Mouse (Mus musculus) adrenal gland, postnatal 14 days (tissue): ENCODE data around the gene Tbcd. TPM values are rescaled to one million over a fixed set of nuclear protein-coding genes. Genes with fewer than 3 reads are reported as not detected.

Experiments used
- DNase-seq: peaks from one replicate; pipeline ENCODE4 v3.0.0; 2021; ENCODE audit warnings: mixed read lengths
- total RNA-seq: library from RNA; stranded (reverse); gene quantifications from 2 replicates; pipeline ENCODE4 v1.2.3, GENCODE M21; 2021

The Tbcd gene
- total RNA-seq, 1 experiment from 2014 or later: 31.6 TPM

DNA sequence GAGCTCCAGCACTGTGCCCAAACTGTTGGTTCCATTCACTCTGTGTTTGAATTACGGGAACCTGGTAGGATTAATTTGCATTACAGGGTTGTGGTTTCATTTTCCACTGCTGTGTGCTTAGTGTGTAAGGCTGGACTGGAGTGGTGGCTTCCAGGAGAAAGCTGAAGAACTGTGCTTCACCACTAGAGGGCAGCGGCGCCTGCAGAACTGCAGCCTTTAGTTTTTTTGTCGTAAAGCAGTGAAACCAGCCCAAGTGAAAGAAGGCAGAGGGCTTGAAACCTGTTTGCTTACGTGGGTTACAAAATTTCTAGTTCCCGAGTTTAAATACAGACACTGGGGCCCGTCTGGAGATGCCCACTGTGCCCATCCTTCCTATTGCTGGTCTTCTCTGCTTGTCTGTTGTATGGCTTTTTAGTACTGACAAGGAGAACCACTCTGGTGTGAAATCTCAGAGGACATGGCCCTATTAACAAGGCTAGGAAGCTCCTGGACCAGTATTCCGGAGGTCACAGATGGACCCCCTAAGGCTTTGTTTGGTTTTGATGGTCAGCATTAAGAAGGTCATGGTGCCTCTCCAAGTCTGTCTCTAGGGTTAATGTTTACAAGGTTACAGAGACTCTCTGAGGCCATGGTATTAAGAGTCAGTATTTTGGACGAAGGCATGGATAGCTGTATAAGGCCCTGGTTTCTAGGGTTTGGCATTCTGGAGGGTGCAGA is 24.1 kb downstream of the Tbcd start:
- peak; percentile 87 for DNase-seq

DNA sequence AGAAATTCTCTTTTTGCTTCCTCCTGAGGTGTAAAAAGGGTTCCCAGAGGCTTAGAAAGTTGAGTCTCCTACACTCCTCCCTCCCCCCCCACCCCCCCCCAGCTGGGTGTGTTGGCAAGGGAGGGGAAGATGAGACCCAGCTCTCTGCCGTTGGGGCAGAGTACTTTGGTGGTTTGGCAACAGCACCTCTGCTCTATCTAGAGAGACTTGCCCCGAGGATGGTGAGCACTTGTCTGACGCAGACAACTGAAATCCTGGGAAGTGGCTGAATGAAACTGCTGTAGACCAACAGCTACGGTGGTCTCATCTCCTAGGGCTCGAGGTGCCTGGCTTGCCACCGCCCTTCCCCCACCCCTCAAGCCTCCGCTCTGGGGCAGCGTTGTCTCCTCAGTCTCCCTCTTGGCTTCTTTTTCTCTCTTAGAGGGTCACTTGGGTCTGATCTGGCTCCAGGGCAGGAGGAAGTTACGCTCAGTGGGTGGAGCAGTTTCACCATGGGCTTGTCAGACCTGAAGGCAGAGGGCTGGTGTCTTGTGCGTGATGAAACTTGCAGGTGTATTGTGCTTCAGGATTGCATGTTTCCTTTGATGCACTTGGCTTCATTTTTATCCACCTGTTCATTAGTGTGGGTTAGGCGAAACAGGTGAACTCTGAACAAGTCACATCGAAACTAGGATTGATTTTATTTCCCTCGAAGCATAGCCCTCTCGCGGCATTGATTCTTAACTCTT is 27.9 kb downstream of the Tbcd start:
- DNase-seq: no peak

GRCm38 (mm10) chr11:121481129-121481528 is 29.4 kb downstream of the Tbcd start:
- DNase-seq: no peak

DNA sequence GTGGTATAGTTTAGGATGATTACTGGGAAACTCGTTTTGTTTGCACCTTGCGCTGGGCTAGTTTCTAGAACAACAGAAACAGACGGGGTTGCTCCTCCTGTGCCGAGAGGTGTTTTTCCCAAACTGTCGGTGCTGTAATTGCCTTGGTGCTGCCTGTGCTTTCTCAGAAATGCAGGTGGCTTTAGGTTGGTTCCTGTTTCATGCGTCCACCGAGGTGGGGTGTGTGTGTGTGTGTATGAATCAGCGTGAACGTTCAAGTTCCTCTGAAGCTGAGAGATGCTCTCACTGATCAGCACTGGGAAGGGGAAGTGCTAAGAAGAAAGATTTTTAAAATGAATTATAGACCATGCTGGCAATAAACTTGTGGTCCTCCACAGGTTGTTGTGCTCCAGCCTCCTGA is 34.1 kb downstream of the Tbcd start:
- no peak for DNase-seq

DNA sequence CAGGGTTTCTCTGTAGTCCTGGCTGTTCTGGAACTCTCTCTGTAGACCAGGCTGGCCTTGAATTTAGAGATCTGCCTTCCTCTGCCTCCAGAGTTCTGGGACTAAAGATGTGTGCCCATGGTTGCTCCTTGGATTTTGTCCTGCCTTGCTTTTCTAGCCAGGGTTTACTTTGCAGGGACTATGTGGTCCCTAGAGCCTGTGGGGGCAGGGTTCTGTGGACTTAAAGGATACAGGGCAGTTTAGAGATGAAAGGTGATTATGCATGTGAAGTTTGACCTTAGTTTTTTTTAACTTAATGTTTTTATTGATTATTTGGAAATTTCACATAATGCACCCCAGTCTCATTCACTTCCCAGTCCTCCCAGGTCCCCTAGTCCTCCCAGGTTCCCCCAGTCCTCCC is 38.9 kb downstream of the Tbcd start:
- no peak for DNase-seq

DNA sequence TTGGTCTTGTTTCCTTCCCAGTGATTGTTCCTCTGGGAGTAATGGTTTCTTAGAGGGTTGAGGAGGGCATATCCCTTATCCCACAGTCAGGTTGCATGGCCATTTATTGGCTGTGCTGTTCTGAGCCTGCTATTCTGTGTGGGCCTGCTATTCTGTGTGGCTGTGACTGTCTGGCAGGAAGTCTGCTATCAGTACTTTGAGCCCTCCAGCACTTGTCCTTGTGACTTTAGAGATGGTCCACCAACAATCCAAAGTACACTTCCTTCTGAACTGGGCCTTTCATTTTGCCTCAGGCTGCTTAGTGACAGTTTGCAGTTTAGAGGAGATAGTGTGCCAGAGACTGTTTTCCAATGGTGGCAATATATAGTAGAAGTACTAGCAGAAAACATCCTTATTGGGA is 48.8 kb downstream of the Tbcd start:
- no peak for DNase-seq

DNA sequence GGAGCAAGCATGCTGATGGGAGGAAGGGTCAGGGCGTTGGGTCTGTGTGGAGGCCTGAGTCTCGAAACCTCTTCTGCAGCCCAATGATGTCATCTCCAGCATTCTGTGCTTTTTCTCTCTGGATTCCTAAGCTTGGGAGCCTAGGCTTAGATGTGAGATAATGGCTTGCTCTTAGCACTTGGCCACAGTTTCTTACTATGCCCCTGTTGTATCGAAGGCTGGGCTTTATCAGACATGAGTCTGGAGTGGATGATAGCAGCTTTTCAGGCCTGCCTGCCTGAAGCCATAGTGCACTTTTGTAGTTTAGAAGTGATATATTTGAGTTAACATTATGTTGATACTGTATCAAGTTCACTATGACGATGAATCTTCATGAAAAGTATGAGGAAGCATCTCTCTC is 49.8 kb downstream of the Tbcd start:
- DNase-seq: no peak

- no peak for DNase-seq
These were observed 50.5 kb downstream of the Tbcd start for GRCm38 (mm10) chr11:121502000-121502860.

DNA sequence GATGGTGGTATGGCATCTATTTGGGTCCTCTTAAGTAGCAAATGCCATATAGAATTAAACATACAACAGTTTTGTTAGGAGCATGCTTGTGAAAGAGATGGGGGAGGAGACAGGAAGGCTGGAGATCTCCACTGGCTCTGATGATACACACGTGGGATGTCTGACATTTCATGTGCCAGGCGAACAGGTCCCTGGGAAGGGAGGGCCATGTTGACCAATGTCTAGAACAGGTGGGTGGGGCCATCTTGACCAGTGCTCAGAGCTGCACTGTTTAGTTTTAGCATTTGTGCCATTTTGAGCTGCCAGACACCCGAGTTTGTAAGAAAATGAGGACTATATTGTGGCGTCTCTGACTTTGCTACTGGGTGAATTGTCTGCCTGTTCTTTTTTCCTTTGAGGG is 56.7 kb downstream of the Tbcd start:
- no peak for DNase-seq

DNA sequence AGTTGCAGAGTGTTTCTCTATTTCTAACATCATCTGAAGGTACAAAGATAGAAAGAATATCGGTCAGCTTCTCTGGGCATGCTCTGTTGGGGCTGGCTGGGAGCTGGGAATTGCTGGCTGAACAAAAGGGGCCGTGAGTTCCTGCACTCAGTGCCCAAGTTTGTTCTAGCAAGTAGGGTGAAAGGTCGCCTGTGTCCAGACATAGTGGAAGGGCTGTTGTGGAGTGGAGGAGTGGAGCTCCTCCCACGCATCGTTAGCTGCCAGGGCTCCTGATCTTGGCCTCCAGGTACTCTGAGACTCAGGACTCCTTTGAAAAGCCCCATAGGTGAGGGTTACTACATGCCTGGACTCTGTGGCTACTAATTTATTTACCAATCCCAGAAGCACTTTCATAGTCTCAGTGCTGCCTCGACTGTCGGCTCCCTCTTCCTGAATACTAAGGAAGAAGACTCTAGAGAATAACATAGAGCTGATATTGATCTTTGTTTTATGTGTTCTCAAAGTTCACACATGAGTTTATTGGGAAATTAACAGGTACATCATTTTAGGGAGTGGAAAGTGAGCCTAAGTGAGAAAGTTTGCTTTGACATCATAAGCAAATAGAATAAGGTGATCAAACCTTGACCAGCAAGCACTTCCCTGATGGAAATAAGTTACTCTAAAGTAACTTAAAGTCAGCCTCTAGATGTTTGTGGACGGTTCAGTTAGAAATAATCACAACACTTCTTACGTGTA is 58.9 kb downstream of the Tbcd start:
- DNase-seq: no peak

- no peak for DNase-seq
These were observed 61.3 kb downstream of the Tbcd start for GRCm38 (mm10) chr11:121512896-121513572.

DNA sequence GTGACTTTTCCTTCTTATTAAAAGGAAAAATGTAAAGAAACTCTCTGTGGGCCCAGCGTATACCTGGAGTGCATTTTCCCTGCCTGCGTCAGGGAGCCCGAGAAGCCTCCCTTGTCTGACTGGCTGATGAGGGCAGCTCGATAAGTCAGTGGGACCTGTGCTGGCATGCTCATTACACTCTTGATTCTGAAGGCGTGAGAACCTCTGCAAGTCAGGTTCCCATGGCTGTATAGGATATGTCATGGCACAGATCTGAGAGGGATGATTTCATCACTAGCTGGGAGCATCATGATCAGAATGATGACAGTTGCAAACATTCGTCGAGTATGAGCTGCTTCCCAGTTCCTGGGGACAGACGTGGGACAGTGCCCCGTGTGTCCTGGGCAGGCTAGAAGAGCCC is 64.2 kb downstream of the Tbcd start:
- no peak for DNase-seq

DNA sequence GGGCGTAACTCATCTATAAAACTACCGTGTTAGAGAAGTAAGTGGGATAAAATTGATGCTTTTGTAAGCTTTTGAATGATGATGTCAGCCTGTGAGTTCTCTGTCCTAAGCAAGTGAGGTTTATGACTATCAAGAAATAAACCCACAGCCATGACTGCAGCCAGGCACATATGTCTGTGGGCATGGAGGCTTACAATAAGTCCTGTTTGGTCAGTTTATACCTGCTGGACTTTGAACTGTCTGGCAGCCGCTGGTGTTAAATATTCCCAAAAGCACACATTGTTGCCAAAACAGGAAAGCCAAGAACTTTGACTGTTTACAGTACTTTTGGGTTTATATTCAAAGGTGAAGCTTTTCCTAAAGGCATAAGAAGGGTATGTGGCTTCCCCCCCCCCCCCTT is 65.2 kb downstream of the Tbcd start:
- DNase-seq: no peak

GRCm38 (mm10) chr11:121517687-121518465 is 66.1 kb downstream of the Tbcd start:
- DNase-seq: peak; percentile 73

DNA sequence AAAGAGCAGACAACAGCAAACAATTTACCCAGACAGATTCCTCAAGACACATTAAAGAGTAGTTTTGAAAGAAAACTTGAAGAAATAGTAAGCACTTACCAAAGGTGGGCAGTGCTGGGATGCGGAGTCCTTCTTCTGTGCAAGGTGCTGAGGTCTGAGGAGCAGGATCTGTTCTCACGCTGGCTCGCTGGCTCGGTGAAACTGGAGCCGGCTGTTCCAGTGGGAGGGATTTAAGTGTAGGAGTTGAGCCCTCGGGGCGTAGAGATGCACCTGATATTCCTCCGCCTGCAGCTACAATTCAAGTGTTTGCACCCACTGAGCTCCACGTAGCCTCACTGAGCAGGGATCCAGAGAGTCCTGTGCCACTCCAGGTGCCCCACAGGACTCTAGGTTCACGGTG is 67.4 kb downstream of the Tbcd start, which contains the start of gene Zfp750:
Gene Zfp750 (minus strand): TSS at position 203 of the 400 bp plus-strand sequence.
- DNase-seq: no peak

- no peak for DNase-seq
These were observed 68.0 kb downstream of the Tbcd start for GRCm38 (mm10) chr11:121519703-121520102.

- no peak for DNase-seq
These were observed 69.0 kb downstream of the Tbcd start for GRCm38 (mm10) chr11:121520761-121521160.

DNA sequence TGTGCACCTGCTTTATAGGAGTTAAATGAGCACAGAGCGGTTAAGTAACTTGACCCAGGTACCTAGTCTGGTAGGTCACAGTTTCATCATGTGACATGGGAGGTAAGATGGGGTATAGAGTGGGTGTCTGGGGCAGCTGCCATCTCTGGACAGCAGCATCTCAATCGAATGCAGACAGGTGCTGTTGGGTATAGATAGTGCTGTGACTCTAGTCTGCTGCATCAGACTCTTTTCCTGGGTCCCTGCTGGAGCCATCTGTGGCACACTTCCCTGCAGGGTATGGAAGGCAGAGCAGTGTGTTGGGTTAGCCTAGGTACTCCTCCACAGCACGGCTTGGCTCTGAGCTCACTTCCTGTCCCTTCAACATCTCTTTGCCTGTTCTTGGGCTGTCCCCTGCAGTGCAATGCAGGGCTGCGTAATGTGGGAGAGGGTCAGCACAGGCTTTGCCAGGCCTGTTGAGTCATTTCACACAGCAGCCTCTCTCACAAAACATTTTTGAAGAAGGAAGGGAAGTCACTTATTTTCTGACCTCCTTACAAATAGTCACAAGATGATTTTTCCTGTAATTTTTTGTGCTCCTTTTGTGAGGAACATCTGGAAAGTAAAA is 70.5 kb downstream of the Tbcd start:
- DNase-seq: no peak

DNA sequence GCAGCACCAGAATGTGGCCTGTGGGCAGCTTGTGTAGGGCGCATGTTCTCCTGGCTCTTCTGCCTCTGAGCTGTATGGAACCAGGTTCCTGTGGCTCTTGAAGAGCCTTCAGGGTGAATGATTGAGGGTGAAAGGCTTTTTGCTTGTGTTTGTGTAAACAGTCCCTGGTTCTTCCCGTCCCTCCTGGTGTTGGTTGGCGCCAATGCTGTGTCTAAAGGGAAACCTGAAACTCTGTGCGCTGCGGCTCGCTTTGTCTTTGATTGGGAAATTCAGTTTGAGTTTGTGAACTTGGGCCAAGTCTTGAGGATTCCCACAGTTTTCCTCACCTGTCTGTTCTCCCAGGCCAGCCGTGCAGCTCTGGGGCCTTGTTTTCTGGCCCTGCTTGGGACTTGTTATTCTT is 72.4 kb downstream of the Tbcd start:
- DNase-seq: no peak

DNA sequence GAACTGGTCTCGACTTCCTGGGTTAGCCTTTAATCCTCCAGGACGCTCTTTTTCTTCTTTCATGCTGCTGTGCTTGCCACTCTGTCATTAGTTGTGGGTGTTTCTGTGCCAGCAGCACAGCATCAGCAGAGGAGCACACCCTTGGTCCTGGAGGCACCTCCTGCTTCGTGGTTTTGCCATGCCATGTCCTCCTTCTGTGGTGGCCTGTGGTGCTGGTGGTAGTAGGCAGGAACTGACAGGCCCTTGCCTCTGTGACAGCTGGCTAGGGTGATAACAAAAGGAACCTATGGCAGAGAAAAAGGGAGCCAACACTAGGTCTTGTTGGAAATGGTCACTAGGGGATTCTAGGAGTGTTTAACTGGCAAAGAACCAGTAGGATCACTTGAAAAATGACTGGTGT is 78.0 kb downstream of the Tbcd start:
- no peak for DNase-seq
